Mouse (Mus musculus) activated CD4-positive, CD25-positive, alpha-beta regulatory T cell, adult 4 months (primary cell): Measurements from ENCODE around the gene Mlec. TPM values are rescaled to one million over a fixed set of nuclear protein-coding genes. Genes with fewer than 3 reads are reported as not detected.
"Not testable (repeated sequence)": the region's sequence is repeated elsewhere in the genome, so short reads cannot be mapped to it uniquely, and the experiment has no call there.

Source experiments
- ATAC-seq: one replicate; pipeline ENCODE4 v1.8.0; 2017
- polyA plus RNA-seq, 2 experiments: library from polyadenylated mRNA; unstranded; fragments of 100-300 nt; shearing (Covaris generic); gene quantifications; one replicate each; pipeline ENCODE4 v1.2.1; 2017

Gene Mlec
- polyA plus RNA-seq, 2 experiments from 2014 or later = 26.8 to 37.1 TPM

GRCm38 (mm10) chr5:115125211-115125871 lies 32.6 kb downstream of the Mlec start:
- peak; percentile 85 for ATAC-seq

GRCm38 (mm10) chr5:115124690-115125089 lies 33.3 kb downstream of the Mlec start:
- no peak for ATAC-seq

GRCm38 (mm10) chr5:115120978-115121377 lies 37.0 kb downstream of the Mlec start:
- ATAC-seq = no peak

GRCm38 (mm10) chr5:115118961-115119570 lies 38.9 kb downstream of the Mlec start, which contains the start of gene Acads:
Gene Acads, minus strand, starts transcription at chr5:115119346.
- peak; percentile 95 for ATAC-seq

GRCm38 (mm10) chr5:115117467-115117866 lies 40.5 kb downstream of the Mlec start:
- no peak for ATAC-seq

- no peak for ATAC-seq
Observed at GRCm38 (mm10) chr5:115116426-115116825, 41.6 kb downstream of the Mlec start.

GRCm38 (mm10) chr5:115114501-115114900 lies 43.5 kb downstream of the Mlec start:
- ATAC-seq = no peak

GRCm38 (mm10) chr5:115113244-115113643 lies 44.7 kb downstream of the Mlec start:
- ATAC-seq = no peak

GRCm38 (mm10) chr5:115111156-115111555 lies 46.8 kb downstream of the Mlec start:
- no peak for ATAC-seq

- ATAC-seq = not testable (repeated sequence)
Observed at GRCm38 (mm10) chr5:115103253-115103652, 54.7 kb downstream of the Mlec start.

GRCm38 (mm10) chr5:115102231-115102630 lies 55.7 kb downstream of the Mlec start:
- no peak for ATAC-seq

GRCm38 (mm10) chr5:115100473-115100872 lies 57.5 kb downstream of the Mlec start:
- no peak for ATAC-seq

GRCm38 (mm10) chr5:115099991-115100390 lies 58.0 kb downstream of the Mlec start:
- no peak for ATAC-seq

- ATAC-seq = no peak
Observed at GRCm38 (mm10) chr5:115099530-115099929, 58.4 kb downstream of the Mlec start.

- ATAC-seq = no peak
Observed at GRCm38 (mm10) chr5:115098195-115098594, 59.8 kb downstream of the Mlec start, which contains the start of gene Gm10401. Gene Gm10401, minus strand, starts transcription at chr5:115098295.

Other genes starting within 250 kb of the Mlec start
- gene Oasl1, start 234.9 kb downstream of the Mlec start, polyA plus RNA-seq = 1 to 10 TPM; 1.7 to 4.1 TPM
- 10 to 100 TPM; 38.4 to 39.0 TPM for gene 2210016L21Rik, start 216.0 kb downstream of the Mlec start, polyA plus RNA-seq
- gene Hnf1a, start 187.1 kb downstream of the Mlec start, polyA plus RNA-seq = under 1 TPM in 1 of 2 experiments, not detected in 1; 0.13 TPM
- gene Sppl3, start 147.0 kb downstream of the Mlec start, polyA plus RNA-seq = 10 to 100 TPM; 12.2 to 13.3 TPM
- 10 to 100 TPM; 11.7 to 19.1 TPM for gene Gm10401, start 59.9 kb downstream of the Mlec start, polyA plus RNA-seq
- 10 to 100 TPM; 14.7 to 24.1 TPM for gene Acads, start 38.8 kb downstream of the Mlec start, polyA plus RNA-seq
- gene Unc119b, start 23.2 kb downstream of the Mlec start, polyA plus RNA-seq = 10 to 100 TPM; 18.3 to 19.0 TPM
- under 1 TPM in 1 of 2 experiments, not detected in 1; 0.54 TPM for gene Cabp1, start 36.2 kb upstream of the Mlec start, polyA plus RNA-seq
- 100 to 1,000 TPM; 122 to 135 TPM for gene Pop5, start 77.7 kb upstream of the Mlec start, polyA plus RNA-seq
- 10 to 100 TPM; 30.8 to 33.1 TPM for gene Rnf10, start 114.7 kb upstream of the Mlec start, polyA plus RNA-seq
- gene Coq5, start 121.5 kb upstream of the Mlec start, polyA plus RNA-seq = 10 to 100 TPM; 27.2 to 34.4 TPM
- gene Dynll1, start 142.8 kb upstream of the Mlec start, polyA plus RNA-seq = 100 to 1,000 TPM; 459 to 496 TPM
- 10 to 100 TPM; 17.9 to 23.8 TPM for gene Srsf9, start 169.0 kb upstream of the Mlec start, polyA plus RNA-seq
- 10 to 100 TPM; 11.3 to 12.0 TPM for gene Gatc, start 183.0 kb upstream of the Mlec start, polyA plus RNA-seq
- gene Triap1, start 183.0 kb upstream of the Mlec start, polyA plus RNA-seq = 10 to 100 TPM; 42.3 to 45.6 TPM
- 100 to 1,000 TPM; 589 to 624 TPM for gene Cox6a1, start 190.8 kb upstream of the Mlec start, polyA plus RNA-seq